Mouse (Mus musculus) testis, adult 2 months (tissue): ENCODE measurements around the gene Cdkl5. TPM values are rescaled to one million over a fixed set of nuclear protein-coding genes. Genes with fewer than 3 reads are reported as not detected.

Experiments used
- H3K27ac ChIP-seq: fragments of 200-500 bp; 2 replicates; pipeline ENCODE4 v1.5.1; 2012; ENCODE audit warnings: low read depth, low read length; ENCODE audit not compliant: control insufficient read depth, insufficient read depth
- H3K27me3 ChIP-seq: fragments of 200-500 bp; 2 replicates; pipeline ENCODE4 v1.6.1; 2012; ENCODE audit warnings: mild to moderate bottlenecking, low read length, moderate library complexity; ENCODE audit not compliant: control insufficient read depth, insufficient read depth
- H3K36me3 ChIP-seq: fragments of 200-500 bp; 2 replicates; pipeline ENCODE4 v1.6.1; 2012; ENCODE audit warnings: mild to moderate bottlenecking, low read length; ENCODE audit not compliant: control insufficient read depth, insufficient read depth
- H3K4me1 ChIP-seq: fragments of 200-500 bp; 2 replicates; pipeline ENCODE4 v1.6.1; 2012; ENCODE audit warnings: low read length; ENCODE audit not compliant: control insufficient read depth, insufficient read depth
- H3K4me3 ChIP-seq: fragments of 200-500 bp; 2 replicates; pipeline ENCODE4 v1.5.1; 2012; ENCODE audit warnings: low read depth, mild to moderate bottlenecking, low read length, moderate library complexity, mixed read lengths; ENCODE audit not compliant: control insufficient read depth
- CTCF ChIP-seq: fragments of 200-500 bp; IDR thresholded peaks from 2 replicates; pipeline ENCODE4 v1.5.1; 2012; ENCODE audit warnings: low read depth, mild to moderate bottlenecking, inconsistent platforms, low read length, moderate library complexity; ENCODE audit not compliant: control insufficient read depth, insufficient read depth, insufficient replicate concordance
- POLR2A ChIP-seq: fragments of 200-500 bp; IDR thresholded peaks from 2 replicates; pipeline ENCODE4 v1.6.1; 2012; ENCODE audit warnings: low read depth, mild to moderate bottlenecking, inconsistent platforms, low read length, moderate library complexity; ENCODE audit not compliant: control insufficient read depth
- polyA plus RNA-seq: library from polyadenylated mRNA; depleted of rRNA; stranded (reverse); fragments of >200 nt; gene quantifications from 2 replicates; pipeline ENCODE4 v1.2.3, GENCODE M21; 2012

Gene Cdkl5
- polyA plus RNA-seq, 1 experiment = 10.5 TPM

DNA sequence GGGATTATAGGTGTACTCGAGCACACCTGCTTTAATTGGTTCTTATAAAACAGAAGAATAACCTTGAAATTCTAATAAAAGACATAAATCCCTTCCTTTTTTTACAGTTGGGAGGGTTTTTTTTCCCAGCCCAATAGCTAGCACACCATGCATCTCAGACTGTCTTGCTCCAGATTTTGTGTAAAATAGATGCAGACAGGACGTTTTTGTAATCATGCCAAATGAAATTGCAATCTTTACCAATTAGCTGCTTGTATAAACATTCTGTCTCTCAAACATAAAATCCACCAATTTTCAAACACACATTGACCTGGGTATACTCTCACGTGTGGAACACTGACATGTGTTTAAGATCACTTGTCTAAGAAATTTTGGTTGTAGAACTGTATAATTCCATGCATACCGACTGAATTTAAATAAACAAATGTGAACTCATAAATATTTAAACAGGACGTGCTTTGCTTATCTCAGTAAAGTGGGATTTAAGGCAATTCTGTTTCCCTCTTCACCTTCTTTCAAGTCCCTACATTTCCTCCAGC is 35.8 kb downstream of the Cdkl5 start:
- Histone ChIP-seq H3K27ac (no peak overlapping the region), H3K36me3 (no peaks in the 10 kb centered on the region), H3K4me1 (no peaks in the 10 kb centered on the region), H3K4me3 (no peak overlapping the region), H3K27me3 (no peaks in the 10 kb centered on the region)
- TF ChIP-seq POLR2A (no peak), CTCF (no peak)

DNA sequence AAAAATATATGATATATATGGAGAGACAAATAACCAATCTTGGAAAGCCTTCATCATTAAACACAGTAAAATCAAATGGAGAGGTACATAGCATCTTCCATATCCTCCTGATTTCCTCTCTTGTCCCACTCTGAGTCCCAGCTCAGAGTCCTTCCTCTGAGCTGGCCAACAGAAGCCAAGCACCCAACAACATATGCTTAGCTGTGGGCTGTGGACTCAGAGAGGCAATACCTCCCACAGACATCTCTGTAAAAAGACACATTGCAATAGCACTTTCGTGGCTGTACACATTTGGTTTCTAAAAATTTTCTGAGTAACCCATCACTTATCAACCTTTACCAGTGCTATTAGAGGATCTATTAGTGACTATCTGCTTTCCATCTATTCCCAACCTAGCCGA is 44.9 kb downstream of the Cdkl5 start:
- no peaks in the 10 kb centered on the region for H3K36me3 ChIP-seq
- no peaks in the 10 kb centered on the region for H3K4me1 ChIP-seq
- no peak overlapping the region for H3K27ac ChIP-seq
- no peaks in the 10 kb centered on the region for H3K27me3 ChIP-seq
- H3K4me3 ChIP-seq = no peak overlapping the region
- TF ChIP-seq CTCF (no peak), POLR2A (no peak)

DNA sequence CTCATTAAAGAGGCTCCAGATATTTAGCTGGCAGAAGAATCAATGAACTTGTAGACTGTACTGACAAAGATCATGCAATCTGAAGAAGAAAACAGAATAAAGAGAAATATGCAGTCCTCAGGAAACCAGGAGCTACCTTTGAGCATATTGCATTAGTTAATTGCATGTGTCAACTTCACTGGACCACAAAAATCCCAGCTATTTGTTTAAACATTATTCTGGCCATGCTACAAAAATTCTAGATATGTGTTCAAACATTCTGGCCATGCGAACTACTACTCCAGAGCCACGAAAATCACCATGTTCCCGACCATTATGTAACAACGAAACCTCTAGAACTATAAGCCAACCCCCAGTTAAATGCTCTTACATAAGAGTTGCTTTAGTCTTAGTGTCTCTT is 49.8 kb downstream of the Cdkl5 start:
- TF ChIP-seq CTCF (no peak), POLR2A (no peak)
- Histone ChIP-seq H3K27ac (no peak overlapping the region), H3K4me1 (no peaks in the 10 kb centered on the region), H3K36me3 (no peaks in the 10 kb centered on the region), H3K4me3 (no peak overlapping the region), H3K27me3 (no peaks in the 10 kb centered on the region)

DNA sequence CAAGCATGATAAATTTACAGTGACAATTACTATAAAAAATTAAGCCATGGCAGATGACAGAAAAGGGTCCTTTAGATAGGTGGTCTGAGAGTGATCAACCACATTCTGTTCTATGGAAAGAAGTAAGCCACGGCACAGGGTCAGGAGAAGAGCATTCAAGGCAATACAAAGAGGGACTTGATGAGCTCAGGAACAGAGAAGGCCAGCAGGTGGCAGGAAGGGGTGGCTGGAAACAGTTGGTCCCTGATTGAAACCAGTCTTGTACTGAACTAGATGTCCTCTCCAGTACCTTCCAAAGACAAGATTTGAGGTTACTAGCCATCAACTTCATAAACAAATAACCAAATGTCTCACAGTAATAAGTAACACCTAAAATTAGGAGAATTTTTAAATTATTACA is 59.0 kb downstream of the Cdkl5 start:
- no peaks in the 10 kb centered on the region for H3K4me1 ChIP-seq
- no peak overlapping the region for H3K27ac ChIP-seq
- H3K36me3 ChIP-seq = no peaks in the 10 kb centered on the region
- H3K27me3 ChIP-seq = no peaks in the 10 kb centered on the region
- no peak overlapping the region for H3K4me3 ChIP-seq
- TF ChIP-seq POLR2A (no peak), CTCF (peak; percentile 5; the same call in 1 of the 2 replicates)

DNA sequence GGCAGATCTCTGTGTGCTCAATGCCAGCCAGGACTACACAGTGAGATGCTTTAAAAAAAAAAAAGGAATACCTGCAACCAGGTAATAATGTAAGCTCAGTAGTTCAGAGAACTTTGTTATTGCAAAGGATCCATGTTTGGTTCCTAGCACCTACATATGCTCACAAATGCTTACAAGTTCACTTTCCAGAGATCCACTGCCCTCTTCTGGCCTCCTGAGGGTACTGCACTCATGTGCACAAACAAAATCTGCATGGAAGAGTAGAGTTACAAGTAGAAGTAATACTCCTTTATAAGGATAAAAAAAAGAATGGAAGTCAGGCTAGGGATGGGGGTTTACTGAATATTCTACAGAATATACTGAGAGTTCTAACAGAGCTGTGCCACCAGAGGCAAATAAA is 63.8 kb downstream of the Cdkl5 start:
- no peaks in the 10 kb centered on the region for H3K27me3 ChIP-seq

DNA sequence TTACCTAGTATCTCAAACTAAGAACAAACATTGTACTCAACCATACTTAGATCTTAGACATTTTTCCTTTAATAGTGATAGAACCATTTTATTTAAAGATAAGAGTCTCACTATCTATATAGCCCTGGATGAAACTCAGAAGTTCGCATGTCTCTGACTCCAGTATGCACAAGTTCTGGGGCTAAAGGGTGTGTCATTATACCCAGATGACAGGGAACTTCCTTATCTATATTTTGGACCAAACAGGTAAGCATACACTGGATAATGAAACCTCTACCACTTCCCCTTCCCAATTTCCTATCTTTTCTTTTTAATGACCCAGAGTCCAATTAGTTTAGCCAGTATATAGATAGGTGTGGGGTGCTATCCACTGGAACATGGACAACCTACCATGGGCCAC is 65.6 kb downstream of the Cdkl5 start:
- Histone ChIP-seq H3K27ac (no peak overlapping the region), H3K4me1 (no peaks in the 10 kb centered on the region), H3K27me3 (no peaks in the 10 kb centered on the region), H3K36me3 (no peaks in the 10 kb centered on the region), H3K4me3 (no peak overlapping the region)
- TF ChIP-seq CTCF (no peak), POLR2A (no peak)

More for the DNA sequence above, 63.8 kb downstream of the Cdkl5 start:
- no peaks in the 10 kb centered on the region for H3K4me1 ChIP-seq
- H3K27ac ChIP-seq = no peak overlapping the region
- TF ChIP-seq POLR2A (no peak), CTCF (no peak)
- no peaks in the 10 kb centered on the region for H3K36me3 ChIP-seq
- no peak overlapping the region for H3K4me3 ChIP-seq

DNA sequence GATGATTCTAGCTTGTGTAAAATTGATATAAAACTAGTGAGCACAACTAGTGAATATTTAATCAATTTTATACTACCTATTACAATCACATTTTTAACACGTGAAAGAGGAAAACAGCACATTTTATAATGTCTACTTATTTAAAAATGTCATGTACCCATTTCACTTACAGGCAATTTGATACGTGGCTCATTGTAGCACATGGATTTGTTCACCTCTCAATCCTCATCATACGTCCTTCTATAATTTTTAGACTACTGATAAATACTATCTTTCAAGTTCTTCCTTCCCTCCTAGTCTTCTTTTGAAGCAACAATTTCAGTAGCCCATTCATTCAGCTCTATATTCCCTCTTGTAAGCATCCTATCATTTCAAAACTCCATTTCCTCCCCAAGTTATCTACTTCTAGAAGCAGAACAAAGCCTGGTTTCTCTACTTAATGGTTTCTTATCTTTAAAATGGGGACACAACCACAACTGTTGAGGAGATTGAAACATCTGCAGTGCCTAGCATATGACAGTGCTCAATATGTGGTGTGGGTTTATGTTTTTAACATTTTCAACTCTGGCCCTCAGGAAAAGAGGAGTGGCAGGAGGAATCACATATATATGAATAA is 75.4 kb downstream of the Cdkl5 start:
- no peaks in the 10 kb centered on the region for H3K4me1 ChIP-seq
- no peaks in the 10 kb centered on the region for H3K36me3 ChIP-seq
- H3K4me3 ChIP-seq = no peak overlapping the region
- TF ChIP-seq CTCF (no peak), POLR2A (no peak)
- H3K27me3 ChIP-seq = no peaks in the 10 kb centered on the region
- no peak overlapping the region for H3K27ac ChIP-seq

DNA sequence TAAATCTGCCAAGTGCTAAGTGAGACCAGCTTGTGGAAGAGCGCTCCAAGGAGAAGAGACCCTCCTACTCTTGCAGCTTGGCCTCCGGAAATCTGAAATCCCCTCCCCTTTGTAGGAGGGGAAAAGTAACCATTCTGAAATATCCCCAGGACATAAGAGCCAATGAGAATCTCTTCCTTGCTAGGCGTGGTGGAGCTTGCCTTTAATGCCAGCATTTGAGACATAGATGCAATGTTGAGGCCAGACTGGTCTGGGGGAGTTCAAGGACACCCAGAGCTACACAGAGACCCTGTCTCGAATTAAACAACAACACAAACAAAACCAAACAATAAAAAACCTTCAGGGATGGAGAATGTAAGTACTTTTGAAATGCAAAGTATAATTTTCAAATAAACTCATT is 87.6 kb downstream of the Cdkl5 start, which contains the start of gene Gja6:
Gene Gja6, minus strand, starts transcription at position 101 of the 400 bp plus-strand sequence.
- H3K27ac ChIP-seq = no peak within 1 kb of the TSS
- no peaks in the 10 kb centered on the region for H3K36me3 ChIP-seq
- TF ChIP-seq POLR2A (no peak), CTCF (no peak)
- no peak within 1 kb of the TSS for H3K4me3 ChIP-seq
- H3K4me1 ChIP-seq = no peaks in the 10 kb centered on the region
- H3K27me3 ChIP-seq = no peaks in the 10 kb centered on the region

DNA sequence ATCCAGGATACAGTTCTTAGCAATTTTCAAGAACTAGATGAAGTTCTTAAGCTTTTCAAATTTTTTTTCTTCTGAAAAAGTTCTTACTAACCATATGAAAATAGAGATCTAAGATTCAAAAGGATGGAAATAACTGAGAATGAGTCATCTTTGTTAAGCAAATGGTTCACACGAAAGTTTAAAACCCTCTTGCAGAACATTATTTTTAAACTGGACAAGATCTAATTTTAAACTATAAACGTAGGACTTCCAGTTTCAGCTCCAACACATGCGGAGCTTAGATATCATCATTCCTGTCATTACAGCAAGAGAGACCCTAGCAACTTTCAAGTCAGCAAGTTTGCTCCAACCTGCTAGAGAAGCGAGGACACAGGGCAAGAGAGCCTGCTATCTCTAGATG is 88.0 kb downstream of the Cdkl5 start:
- TF ChIP-seq POLR2A (no peak), CTCF (no peak)
- Histone ChIP-seq H3K27ac (no peak overlapping the region), H3K4me3 (no peak overlapping the region), H3K27me3 (no peaks in the 10 kb centered on the region), H3K4me1 (no peaks in the 10 kb centered on the region), H3K36me3 (no peaks in the 10 kb centered on the region)
